Mouse (Mus musculus): ENCODE data around the gene Nos1.

Gene Nos1

DNA sequence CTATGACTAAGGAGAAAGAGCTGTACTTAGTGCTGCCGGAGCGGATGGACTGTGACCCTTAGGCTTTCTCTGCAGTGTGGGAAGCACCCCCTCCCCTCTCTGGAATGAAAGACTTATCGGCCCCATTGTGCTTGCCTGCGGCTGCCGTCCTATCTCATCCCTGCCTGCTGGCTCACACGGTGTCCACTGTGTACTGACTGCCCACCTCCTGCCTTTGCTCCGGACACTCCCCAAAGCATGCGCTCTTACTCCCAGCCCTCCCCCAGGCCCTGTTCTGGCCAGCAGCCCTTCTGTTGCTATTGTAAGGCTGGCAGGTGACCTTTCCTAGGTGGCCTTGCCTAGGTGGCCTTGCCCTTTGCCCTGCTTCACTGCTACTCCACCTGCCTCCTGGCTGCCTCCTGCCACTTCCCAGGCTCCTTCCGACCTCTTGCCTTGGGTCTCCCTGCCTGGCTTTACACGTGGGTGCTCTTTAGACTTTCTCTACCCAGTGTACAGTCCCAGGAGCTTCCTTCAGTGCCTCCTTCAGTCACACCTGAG is 216.7 kb downstream of the Nos1 start:
- DNase-seq (ENCODE audit: low spot score), result no peak

DNA sequence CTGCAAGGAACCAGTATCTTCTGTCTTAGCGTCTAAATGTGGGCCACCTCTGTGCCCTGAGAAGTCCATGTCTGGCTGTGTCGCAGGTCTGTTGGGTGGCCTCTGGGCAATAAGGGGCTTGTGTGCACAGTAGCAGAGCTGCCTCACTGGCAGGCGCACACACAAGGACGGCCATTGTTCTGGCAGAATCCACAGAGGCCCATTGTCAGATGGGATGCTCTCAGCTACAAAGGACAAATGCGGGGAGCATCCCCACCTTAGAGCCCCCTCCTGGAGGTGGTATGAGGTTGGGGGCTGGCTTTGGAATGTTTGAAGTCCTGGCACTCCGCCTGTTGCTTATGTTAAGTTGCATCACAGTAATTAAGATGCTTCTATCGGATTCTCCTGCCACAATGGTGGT is 218.2 kb downstream of the Nos1 start:
- no peak for DNase-seq (ENCODE audit: low spot score)

DNA sequence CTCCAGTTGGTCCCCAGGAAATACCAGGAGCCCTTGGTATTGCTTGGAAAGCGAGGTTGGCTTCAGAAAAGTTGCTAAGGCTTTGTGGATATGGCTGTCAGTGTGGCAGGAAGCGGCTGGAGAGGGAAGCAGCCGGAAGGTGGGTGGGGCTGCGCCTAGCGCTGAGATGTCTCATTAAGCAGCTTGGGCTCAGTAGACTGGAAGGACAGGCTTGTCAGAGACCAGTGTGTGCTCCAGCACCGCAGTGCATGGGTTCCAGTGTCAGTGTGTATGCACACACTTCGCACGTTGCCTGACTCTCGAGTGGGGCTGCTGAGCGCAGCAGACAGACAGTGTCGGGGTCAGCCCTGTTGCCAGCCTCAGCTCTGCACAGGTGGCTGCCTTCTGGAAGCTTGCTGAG is 218.8 kb downstream of the Nos1 start:
- peak; percentile 53 for DNase-seq (ENCODE audit: low spot score)

DNA sequence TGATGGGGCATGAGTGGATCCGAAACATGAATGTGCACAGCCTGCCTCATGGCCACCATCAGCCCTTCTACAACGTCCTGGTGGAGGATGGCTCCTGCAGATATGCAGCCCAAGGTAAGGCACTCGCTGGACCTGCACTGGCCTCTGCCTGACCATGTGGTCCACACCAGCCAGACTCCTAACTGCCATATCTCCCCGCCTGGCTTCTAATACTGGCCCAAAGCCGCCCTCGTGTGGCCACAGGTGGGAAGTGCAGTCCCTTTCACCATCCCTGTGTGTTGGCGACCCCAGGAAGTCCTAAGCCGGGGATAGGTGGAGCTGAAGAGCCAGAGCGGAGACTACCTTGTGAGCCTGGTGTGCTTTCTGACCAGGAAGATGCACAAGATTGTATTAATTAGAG is 221.2 kb downstream of the Nos1 start:
- peak; percentile 90 for DNase-seq (ENCODE audit: low spot score)

DNA sequence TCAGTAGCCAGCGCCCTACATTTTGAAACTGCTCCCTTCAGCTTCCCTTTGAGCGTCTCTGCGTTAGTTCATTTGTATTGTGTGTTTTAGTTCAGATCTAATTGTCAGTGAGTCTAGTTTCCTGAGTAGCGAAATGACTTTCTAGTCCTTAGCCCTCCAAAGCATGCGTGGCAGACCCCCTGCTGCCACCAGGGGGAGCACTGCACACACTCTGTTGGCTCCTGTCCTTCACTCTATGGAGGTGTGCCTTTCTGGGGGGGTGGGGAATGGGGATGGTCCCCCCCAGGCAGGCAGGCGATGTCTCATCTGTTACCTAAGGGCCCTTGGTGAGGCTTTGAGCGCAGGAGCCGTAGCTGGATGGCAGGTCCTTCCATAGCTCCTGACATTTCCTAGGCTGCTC is 223.8 kb downstream of the Nos1 start:
- DNase-seq (ENCODE audit: low spot score), result peak; percentile 78

DNA sequence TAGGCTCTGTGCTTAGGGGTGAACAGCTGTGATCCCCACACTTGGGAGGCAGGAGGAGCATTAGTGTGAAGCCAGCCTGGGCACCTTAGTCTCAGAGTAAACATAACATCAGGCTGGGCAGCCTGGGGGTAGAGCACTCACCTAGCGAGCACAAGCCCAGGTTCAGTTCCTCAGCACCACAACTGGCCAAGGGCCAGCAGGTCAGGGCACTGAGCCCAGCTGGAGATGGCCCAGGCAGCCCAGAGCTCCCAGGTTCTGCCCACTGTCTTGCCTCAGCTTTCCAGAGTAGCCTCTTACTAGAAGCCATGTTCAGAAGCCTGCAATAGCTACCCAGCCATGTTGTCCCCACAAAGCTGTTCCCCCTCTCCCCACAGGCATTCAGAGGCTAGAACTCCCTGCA is 224.9 kb downstream of the Nos1 start:
- no peak for DNase-seq (ENCODE audit: low spot score)

DNA sequence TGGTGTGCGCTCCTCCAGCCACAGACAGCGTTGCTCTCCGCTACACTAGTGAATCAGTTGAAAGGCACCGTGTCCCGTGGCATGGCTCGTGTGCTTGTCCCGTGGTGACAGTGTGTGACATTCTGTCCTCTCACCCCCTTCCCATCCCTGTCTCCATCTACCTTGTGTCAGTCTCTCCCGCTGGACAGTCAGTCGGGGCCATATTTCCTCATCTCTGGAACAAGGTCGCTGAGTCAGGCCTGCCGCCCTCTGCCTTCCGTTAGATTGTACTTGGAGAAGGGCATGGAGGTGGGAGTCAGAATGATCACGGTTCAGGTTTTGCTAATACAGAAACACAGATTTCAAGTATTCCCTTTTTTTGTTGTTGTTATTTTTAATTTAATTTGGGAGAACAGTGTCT is 227.5 kb downstream of the Nos1 start:
- no peak for DNase-seq (ENCODE audit: low spot score)

Data from retina, embryonic 14.5 days (tissue).